Mouse (Mus musculus): ENCODE measurements around the gene Prickle2.
A peak's percentile ranks its signal among the peaks of the same experiment; 100 is the strongest.

The Prickle2 gene

DNA sequence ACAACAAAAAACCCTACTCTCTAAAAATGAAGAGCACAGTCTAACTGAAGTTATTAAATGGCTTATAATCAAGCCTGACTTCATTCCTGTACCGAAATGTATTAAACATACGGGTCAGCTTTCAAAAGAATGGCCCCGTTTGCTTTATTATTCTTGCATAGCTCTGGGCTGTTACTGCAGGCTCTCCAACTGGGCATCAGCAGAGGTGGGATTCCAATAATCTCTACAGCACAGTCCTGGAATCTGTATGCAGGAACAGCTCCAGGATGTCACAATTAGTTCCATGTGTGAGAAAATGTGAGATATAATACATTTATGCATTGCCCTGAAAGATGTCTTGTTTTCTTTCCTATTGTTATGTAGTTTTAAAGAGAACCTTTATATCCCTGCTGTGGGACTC lies 38.4 kb downstream of the Prickle2 start:
- no peak for DNase-seq (ENCODE audit: low read depth, low spot score)

DNA sequence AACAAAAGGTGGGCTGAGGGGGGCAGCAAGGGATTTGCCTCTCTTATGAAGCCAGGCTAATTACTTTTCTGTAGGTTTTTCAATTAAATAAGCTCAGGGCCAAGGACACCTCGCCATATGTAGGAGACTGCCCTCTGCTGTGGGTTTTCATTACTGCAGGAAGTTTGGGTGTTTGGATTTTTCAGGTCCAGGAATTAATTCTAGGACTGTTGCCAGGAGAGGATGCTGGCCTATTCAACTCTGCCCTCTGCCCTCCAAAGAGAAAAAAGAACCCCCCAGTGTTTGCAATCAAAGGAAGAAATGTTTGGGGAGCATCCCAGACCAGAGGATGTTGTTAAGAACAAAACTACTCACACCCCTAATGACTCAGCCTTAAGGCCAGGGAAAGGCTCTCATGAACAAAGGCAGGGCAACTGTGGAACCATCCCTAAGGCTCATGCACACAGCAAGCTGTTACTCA lies 40.4 kb downstream of the Prickle2 start:
- DNase-seq (ENCODE audit: low read depth, low spot score): peak; percentile 56

DNA sequence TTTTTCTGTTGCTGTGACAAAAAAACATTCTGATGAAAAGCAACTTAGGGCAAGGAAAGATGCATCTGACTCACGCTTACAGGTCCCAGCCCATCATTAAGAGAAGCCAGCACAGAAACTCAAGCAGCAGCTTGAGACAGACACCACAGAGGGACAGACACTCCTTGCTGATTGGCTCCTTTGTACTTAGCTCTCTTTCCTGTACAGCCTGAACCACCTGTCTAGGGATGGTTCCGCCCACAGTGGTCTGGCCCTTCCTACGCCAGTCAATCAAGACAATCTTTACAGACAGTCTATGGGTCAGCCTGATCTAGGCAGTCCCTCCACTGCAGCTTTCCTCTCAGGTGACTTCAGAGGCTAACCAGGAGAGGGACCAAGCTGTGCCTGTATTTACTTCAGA lies 42.1 kb downstream of the Prickle2 start:
- peak; percentile 24 for DNase-seq (ENCODE audit: low read depth, low spot score)

DNA sequence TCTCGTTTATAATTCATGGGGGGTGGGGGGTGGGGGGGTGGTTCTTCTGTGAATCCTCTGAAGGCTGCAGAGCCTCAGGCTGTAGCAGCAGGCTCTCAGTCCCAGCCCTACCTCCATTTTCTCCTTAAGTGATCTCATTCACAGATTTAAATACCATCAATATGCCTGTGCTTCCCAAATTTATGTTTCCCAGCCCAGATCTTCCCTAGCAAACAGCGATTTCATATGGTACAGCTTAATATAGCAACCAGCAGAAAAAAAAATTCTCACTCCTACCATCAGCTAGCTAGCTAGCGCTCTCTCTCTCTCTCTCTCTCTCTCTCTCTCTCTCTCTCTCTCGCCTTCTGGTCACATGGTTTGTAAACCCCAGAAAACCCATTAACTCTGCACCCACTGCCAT lies 42.5 kb downstream of the Prickle2 start:
- DNase-seq (ENCODE audit: low read depth, low spot score): no peak

DNA sequence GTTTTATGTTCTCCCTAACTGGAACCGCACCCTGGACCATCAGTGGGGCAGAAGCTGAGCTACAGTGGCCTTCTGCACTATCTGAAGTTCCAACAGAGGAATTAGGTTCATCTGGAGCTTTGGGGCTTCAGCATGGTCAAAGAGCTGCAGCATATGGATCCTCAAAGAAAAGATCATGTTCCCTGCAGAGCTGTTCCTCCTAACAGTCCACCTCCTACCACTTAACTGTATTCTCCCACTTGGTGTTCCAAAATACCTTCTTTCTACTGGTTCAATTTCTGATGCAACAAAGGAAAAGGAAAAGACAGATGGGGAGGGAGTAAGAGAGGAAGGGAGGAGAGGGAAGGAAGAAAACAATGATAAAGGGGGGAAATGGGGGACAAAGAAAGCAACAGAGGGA lies 56.9 kb downstream of the Prickle2 start:
- DNase-seq (ENCODE audit: low read depth, low spot score): no peak

DNA sequence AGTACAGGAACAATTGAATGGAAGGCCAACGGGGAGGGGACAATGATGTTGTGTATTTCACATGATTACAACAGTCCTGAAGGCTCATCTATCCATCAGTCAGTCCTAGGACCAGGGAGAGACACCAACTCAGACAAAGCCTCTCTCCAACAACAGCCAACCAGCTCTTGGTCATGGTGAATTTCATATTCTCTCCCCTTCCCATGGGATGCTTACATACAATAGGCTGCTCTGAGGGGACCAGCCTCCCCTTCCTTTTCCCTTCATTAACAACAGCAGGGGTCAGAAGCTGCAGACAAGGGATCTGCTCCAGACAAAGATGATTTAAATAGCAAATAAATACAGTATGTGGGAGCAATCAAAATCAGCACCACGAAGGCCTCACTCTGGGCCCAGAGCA lies 57.4 kb downstream of the Prickle2 start:
- DNase-seq (ENCODE audit: low read depth, low spot score): no peak

DNA sequence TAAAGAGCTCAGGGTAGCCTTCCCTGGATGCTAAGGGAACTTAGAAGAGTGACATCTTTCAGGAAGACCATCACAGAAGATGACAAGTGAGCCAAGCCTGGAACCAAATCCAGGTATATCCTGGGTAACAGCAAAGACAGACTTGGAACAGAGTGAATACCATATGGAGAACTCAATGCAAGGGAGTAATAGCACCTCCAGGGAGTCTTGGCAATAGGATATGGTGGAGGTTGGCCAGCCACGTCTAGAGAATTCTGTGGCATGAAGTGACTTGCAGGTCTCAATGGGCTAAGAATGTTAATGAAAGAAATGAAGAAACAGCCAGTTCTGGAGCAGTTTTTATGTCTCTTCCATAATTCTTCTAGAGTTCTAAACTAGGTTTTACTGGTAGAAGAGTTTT lies 63.0 kb downstream of the Prickle2 start:
- no peak for DNase-seq (ENCODE audit: low read depth, low spot score)

DNA sequence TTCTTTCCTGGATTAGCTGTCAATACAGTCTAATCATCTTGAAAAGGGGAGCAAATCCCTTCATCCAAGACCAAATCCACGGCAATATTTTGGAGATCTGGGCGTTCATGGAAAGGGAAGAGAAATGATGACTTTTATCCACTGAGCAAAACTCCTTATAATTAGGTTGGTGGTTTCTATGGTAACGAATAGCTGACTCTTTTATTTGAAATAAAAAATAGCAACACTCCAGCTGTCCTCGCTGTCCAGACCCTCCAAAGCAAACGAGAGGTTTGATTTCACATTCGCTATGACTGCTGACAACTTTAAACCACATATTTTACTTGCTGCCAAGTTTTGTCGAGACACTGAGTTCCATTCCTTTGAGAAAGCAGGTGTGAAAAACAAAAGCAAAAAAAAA lies 64.0 kb downstream of the Prickle2 start:
- DNase-seq (ENCODE audit: low read depth, low spot score): no peak

DNA sequence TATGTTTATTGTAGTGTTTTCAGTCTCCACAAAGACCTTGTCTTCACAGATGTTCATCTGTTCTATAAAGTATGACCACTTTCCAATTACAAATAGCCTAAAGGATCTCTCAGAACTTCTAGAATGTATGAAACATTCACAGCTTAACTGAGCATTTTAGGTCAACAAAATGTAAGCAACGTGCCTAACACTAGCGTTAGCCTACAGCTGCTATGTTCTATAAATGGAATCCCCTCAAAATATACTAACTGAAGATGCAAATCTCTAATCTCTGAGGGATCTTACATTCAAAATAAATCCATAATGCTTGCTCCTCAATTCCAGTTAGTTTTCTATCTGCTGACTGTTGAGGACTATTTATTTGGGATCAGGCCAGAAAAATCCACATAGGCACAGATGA lies 65.1 kb downstream of the Prickle2 start:
- DNase-seq (ENCODE audit: low read depth, low spot score): no peak

DNA sequence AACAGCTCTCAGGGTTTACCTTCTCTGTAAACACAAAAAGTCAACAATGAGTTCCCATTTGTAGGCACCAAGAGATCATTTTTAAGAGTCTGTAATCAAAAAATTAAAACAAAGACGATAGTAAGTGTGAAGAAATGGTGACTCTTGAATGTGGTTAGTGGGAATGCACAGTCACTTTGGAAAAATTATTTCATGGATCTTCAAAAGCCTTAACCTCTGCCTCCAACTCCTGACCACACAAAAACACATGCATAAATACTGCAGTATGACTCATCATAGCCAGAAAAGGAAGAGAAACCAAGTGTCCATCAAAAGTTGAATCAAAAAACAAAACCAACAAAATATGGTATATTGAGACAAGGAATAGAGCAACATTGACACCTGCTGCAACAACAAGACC lies 69.5 kb downstream of the Prickle2 start:
- no peak for DNase-seq (ENCODE audit: low read depth, low spot score)

DNA sequence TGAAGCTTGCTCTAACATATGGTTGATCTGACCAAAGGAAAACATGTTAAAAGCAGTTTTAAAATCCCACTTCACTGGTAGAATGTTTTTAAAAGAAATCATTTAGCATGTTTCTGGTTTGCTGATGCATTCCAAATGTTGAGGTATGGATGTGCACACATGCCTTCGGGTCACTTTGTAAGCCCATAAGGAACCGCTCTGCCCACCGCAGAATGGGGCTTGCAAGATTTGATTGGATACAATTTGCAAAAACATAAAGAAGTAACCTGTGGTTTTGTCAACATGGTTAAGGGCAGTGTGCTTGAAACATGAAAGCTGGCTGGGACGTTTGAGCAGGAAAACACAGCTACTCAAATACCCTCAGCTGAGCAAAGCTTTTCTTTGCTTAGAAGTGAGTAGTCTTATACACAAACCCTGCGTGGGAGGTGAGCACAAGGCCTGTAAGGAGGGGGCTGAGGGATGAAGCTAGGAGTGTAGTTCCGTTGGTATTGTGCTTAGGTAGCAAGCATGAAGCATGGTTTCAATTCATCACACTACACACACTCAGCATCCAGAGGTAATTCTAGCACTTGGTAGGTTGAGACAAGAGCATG lies 71.0 kb downstream of the Prickle2 start:
- no peak for DNase-seq (ENCODE audit: low read depth, low spot score)

DNA sequence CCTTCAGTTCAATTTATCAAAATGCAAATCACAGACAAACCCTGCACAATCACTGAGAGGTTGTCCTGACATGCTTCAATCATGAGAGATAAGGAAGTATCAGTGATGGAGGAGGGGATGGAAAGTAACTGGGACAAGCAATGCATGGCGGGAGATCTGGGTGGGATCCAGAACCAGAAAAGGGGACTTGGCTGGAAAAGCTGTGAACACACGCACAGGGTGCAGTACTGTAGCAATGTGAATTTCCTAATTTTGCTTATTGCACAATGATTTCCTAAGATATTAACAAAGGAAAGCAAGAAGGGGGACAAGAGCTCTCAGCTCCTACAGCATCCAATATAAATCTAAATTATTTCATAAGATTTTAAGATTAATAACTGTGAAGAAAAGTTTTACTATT lies 75.0 kb downstream of the Prickle2 start:
- DNase-seq (ENCODE audit: low read depth, low spot score): no peak

DNA sequence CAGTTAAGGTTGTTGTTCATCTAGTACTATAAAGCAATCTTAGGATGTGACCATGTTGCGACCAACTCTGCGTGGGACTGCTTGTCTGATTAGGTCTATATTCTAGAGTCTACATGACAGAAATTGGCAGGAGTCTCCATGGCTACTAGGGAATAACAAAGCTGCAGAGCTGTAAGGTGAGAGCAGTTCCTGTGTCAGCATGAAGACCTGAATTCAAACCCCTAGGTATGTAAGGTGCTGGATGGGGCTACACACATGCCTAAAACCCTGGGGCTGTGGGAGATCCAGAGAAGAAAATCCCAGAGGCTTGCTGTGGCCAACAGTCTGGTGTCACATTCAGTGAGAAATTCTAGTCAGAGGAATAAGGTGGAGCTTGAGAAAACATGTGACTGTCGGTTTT lies 78.2 kb downstream of the Prickle2 start:
- DNase-seq (ENCODE audit: low read depth, low spot score): no peak

DNA sequence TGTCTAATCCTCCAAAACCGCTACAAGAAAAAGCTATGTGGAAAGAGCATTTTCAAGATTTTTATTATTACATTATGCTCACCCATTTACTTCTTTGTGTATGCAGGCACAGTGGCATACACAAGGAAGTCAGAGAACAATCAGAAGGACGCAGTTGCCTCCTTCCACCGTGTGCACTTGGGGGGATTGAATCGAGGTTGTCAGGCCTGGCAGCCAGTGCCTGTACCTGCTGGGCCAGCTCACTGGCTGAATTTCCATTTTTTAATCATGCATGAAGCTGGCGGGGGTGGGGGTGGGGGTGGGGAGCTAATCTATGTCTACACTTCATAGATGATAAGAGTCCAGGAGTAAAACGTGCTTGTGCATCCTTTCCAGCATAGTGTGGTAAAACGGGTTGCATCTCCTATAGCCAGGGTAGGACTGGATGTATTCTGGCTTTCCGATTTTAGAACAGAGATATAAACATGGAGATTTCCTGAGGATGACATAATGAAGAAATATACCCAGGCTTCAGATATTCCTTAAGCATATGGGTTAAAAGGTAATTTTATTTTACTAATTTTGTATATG lies 78.8 kb downstream of the Prickle2 start:
- no peak for DNase-seq (ENCODE audit: low read depth, low spot score)

DNA sequence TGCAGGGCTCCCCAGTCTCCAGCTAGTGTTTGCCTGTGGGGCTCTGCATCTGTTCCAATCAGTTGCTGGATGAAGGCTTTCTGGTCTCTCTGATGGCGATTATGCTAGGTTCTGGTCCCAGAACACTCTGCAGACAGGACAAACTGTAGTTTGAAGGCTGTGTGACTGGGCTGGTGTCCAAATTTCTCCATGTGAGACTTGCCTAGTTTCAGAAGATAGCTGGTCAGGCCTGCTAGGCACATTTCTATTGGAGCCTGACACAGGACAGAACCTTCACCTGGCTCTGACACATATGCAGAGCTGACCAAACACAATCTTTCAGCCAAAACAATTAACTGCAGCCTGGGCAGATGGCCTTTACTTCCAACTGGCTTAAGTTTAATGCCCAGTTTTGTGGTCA lies 80.0 kb downstream of the Prickle2 start:
- DNase-seq (ENCODE audit: low read depth, low spot score): no peak

DNA sequence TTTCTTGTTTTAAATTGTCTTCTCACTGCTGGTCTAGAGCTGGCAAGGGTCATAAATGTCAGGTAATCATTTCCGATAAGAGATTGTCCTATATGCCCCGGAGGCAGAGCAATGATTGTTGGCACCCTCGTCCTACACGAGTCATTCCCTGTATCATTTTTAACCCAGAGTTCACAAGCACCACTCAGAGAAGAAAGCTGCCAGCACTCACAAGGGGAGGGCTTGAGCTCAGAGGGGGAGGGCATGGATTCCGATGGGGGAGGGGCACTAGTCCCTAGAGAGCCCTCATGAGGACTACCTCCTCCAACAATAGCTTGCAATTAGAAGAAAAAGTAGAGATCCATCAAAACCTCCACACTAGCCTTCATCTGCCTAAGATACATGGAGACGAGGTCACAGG lies 81.6 kb downstream of the Prickle2 start:
- no peak for DNase-seq (ENCODE audit: low read depth, low spot score)

DNA sequence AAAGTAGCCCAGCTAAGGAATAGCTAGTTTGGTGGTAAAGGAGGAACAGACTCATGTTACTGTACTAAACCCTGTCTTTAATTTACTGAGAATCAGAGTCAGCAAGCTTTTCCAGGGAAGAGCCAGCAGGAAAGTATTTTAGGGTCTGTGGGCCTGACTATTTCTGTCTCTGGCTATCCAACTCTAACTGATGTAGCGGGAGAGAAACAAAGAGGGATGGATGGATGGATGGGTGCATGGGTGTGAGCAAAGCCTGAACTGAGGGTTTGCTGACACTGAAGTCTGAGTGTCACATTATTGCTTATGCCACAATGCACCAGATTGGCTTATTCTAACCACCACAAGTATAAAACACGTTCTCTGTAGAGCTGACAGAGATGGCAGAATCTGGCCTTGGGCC lies 88.8 kb downstream of the Prickle2 start:
- DNase-seq (ENCODE audit: low read depth, low spot score): no peak

DNA sequence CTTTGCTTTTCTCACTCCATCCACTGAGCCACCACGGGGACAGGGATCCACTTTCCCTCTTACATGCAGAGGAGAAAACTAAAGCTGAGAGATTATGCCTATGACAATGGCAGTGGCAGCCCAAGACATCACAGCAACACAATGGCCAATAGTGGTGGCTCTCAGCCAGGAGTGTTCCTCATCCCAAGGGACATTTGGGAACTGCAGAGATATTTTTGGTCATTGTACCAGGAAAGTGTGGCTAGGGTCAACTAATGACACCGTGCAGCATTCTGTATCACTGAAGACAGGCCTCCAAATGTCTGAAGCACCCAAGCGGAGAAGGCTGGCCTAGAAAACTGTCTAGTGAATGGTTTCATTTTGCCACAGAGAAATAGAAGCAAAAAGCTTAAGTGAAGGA lies 91.2 kb downstream of the Prickle2 start:
- no peak for DNase-seq (ENCODE audit: low read depth, low spot score)

DNA sequence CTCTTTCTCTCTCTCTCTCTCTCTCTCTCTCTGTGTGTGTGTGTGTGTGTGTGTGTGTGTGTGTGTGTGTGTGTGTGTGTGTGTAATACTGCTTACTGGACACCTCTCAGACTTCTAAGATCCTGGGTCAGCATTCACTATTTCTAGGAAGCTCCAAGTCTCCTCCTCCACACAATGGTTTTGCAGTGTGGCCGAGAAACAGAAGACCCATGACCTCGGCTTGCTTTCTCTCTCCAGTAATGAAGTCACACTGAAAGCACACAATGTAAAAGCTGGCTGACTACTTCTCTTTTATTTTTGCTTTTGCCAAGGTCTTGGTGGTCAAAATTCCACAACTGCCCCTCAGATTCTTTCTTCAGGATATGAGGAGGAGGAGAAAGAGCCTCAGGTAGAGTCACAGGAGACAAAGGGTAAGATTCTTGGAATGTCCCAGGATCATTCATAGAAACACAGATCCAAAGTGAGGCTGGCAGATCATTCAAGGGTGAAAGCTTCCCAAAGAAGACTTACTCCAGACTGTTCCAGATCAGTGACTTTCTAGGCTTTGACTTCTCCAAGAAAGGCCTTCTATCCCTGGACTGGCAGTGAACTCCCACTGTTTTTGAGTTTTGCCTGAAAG lies 93.7 kb downstream of the Prickle2 start:
- no peak for DNase-seq (ENCODE audit: low read depth, low spot score)

DNA sequence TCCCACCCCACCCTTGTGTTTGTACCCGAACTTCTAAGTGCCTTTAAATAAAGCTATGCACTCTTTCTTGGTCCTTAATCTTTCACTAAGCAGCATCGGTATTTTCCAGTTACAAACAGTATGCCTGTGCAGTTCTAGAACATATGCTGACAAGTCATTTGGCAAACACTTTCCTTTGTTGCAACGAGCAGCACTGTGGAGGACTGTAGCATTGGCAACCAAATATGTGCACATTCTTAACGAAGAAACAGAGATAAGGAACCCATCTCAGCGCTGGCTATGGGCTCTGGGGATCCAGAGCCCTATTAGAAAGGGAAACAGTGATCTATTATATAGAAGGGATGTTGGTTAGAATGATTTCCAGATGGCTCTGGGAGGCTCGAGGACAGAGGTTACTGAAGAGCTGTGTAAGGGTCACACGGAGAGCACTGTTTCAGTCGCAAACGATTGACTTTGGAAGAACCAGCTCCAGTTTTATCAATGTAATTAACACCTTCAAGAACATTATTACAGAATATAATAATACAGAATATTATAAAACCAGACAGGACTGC lies 96.2 kb downstream of the Prickle2 start:
- DNase-seq (ENCODE audit: low read depth, low spot score): no peak

DNA sequence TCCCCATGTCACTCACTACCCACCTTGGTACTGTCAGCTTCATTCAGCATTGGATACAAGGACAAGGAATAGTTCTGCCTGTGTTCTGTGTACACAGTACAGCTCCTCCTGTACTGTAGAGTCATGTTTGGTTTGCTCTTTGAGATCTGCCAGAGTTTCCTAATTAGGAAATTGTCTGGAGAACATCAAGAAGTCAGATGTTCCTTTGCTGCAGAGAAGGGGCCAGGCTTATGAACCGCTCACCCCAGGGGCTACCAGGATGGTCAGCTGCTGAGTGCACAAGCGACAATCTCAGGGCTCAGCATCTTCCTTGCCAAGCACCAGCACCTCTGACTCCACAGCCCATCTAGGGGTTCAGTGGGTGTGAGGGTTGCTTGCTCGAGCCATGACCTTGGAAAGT lies 96.9 kb downstream of the Prickle2 start:
- no peak for DNase-seq (ENCODE audit: low read depth, low spot score)

DNA sequence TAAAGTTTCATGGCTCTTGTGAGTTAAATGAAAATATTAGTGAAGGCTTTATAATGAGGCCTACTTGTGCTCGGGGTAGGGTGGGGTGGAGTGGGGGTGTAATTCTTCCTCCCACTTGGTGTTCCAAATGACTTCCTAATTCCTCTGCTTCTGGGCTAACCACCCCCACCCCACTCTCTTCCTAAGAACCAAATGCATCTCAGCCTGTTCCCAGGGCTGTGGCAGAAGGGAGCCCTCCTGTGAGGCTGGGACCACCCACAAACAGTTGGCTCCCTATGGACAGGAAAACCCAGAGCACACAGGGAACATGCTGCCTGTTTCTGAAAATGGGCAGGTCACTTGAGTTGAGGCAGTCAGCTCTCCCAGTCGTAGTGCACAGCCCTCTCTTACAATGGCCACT lies 100.8 kb downstream of the Prickle2 start:
- no peak for DNase-seq (ENCODE audit: low read depth, low spot score)

DNA sequence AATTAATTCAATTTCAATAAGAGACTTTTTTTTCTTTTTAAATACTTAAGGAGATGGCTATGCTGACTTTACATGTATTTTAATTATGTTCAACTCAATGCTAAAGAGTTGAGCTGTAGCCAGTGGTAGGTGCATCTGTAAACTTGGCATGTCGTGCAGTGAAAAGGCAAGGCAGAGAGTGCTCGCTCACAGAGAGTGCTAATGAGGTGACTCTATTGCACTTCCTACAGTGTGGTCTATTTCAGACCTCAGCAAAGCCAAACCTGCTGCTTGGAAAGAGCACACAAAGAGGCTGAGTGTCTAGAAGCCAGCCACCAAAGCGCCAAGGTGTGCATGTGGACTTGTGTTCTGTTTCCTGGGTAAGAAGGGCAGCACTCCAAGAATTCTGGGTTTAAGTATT lies 109.6 kb downstream of the Prickle2 start:
- DNase-seq (ENCODE audit: low read depth, low spot score): no peak

Measured in ZHBTc4 (cell line).